Mouse (Mus musculus) lung, postnatal 0 days (tissue): ENCODE results near the gene Map3k20.

Experiments used
- CTCF ChIP-seq: IDR thresholded peaks from 2 replicates; pipeline ENCODE4 v1.5.1; 2016; ENCODE audit warnings: antibody characterized with exemption, mild to moderate bottlenecking
- EP300 ChIP-seq: IDR thresholded peaks from 2 replicates; pipeline ENCODE4 v1.6.1; 2016; ENCODE audit warnings: antibody characterized with exemption, mild to moderate bottlenecking, control low read depth

- TF ChIP-seq CTCF (no peak), EP300 (no peak)
Observed at GRCm38 (mm10) chr2:72356471-72356870, 71.0 kb downstream of the Map3k20 start.
